Mouse (Mus musculus) cortical plate, adult 2 months (tissue): ENCODE measurements around the gene Fut11. TPM values are rescaled to one million over a fixed set of nuclear protein-coding genes. Genes with fewer than 3 reads are reported as not detected.

ENCODE experiments used
- H3K27ac ChIP-seq: fragments of 200-500 bp; 2 replicates; pipeline ENCODE4 v1.5.1; 2012; ENCODE audit warnings: low read length, control low read depth, inconsistent platforms; ENCODE audit not compliant: insufficient read depth
- H3K4me1 ChIP-seq: fragments of 200-500 bp; 2 replicates; pipeline ENCODE4 v1.6.1; 2011; ENCODE audit warnings: low read length; ENCODE audit not compliant: control insufficient read depth, insufficient read depth
- H3K4me3 ChIP-seq: fragments of 200-500 bp; 2 replicates; pipeline ENCODE4 v1.5.1; 2011; ENCODE audit warnings: mild to moderate bottlenecking, low read length, control low read depth; ENCODE audit not compliant: insufficient read depth
- CTCF ChIP-seq: fragments of 200-500 bp; IDR thresholded peaks from 2 replicates; pipeline ENCODE4 v1.5.1; 2011; ENCODE audit warnings: mild to moderate bottlenecking, control low read depth, low read length; ENCODE audit not compliant: insufficient read depth; ENCODE audit errors: extremely low read depth
- POLR2A ChIP-seq: fragments of 200-500 bp; IDR thresholded peaks from 2 replicates; pipeline ENCODE4 v1.6.1; 2011; ENCODE audit warnings: mild to moderate bottlenecking, low read length, control low read depth; ENCODE audit not compliant: insufficient read depth; ENCODE audit errors: extremely low read depth
- polyA plus RNA-seq: library from polyadenylated mRNA; depleted of rRNA; stranded (reverse); fragments of >200 nt; gene quantifications from 2 replicates; pipeline ENCODE4 v1.2.3, GENCODE M21; 2012; rRNA removed

Fut11 gene
- polyA plus RNA-seq, 1 experiment = 14.9 TPM

GRCm38 (mm10) chr14:20741301-20741700, 46.5 kb downstream of the Fut11 start:
- Histone ChIP-seq H3K4me1 (no peaks in the 10 kb centered on the region), H3K27ac (no peak overlapping the region), H3K4me3 (no peak overlapping the region)
- TF ChIP-seq CTCF = no peak

- no peak for TF ChIP-seq POLR2A
- TF ChIP-seq CTCF = no peak
- Histone ChIP-seq H3K4me1 (peaks cover 5% of the 10 kb centered on the region), H3K4me3 (no peak overlapping the region), H3K27ac (no peak overlapping the region)
Measured at GRCm38 (mm10) chr14:20743614-20744013, 48.8 kb downstream of the Fut11 start.

- no peak overlapping the region for H3K27ac ChIP-seq
Measured at GRCm38 (mm10) chr14:20746935-20747334, 52.2 kb downstream of the Fut11 start.

GRCm38 (mm10) chr14:20748388-20748787, 53.6 kb downstream of the Fut11 start:
- TF ChIP-seq POLR2A (no peak), CTCF (no peak)

More at GRCm38 (mm10) chr14:20746935-20747334, 52.2 kb downstream of the Fut11 start:
- H3K4me1 ChIP-seq = peaks cover 5% of the 10 kb centered on the region
- H3K4me3 ChIP-seq = no peak overlapping the region
- no peak for TF ChIP-seq POLR2A
- TF ChIP-seq CTCF = peak; percentile 41; the same call in 1 of the 2 replicates

GRCm38 (mm10) chr14:20749494-20750051, 54.8 kb downstream of the Fut11 start:
- no peak overlapping the region for H3K4me3 ChIP-seq
- no peak overlapping the region for H3K27ac ChIP-seq
- peaks cover 5% of the 10 kb centered on the region for H3K4me1 ChIP-seq
- TF ChIP-seq CTCF = no peak
- TF ChIP-seq POLR2A = no peak

More at GRCm38 (mm10) chr14:20748388-20748787, 53.6 kb downstream of the Fut11 start:
- H3K4me3 ChIP-seq = no peak overlapping the region
- H3K27ac ChIP-seq = no peak overlapping the region
- peaks cover 5% of the 10 kb centered on the region for H3K4me1 ChIP-seq

GRCm38 (mm10) chr14:20750503-20750902, 55.7 kb downstream of the Fut11 start:
- Histone ChIP-seq H3K27ac (no peak overlapping the region), H3K4me1 (peaks cover 5% of the 10 kb centered on the region), H3K4me3 (no peak overlapping the region)
- TF ChIP-seq POLR2A = no peak
- TF ChIP-seq CTCF = no peak

Other genes starting within 250 kb of the Fut11 start
- gene Cfap70, start 242.7 kb upstream of the Fut11 start, polyA plus RNA-seq = 1.5 and 3.3 TPM in 2 replicates
- 86.0 and 89.0 TPM in 2 replicates for gene Anxa7, start 214.8 kb upstream of the Fut11 start, polyA plus RNA-seq
- gene Mss51, start 198.1 kb upstream of the Fut11 start, polyA plus RNA-seq = 0.33 and 0.42 TPM in 2 replicates
- 162 and 167 TPM in 2 replicates for gene Ppp3cb, start 148.4 kb upstream of the Fut11 start, polyA plus RNA-seq
- 47.8 and 49.8 TPM in 2 replicates for gene Usp54, start 53.9 kb upstream of the Fut11 start, polyA plus RNA-seq
- gene Myoz1, start 38.4 kb upstream of the Fut11 start, polyA plus RNA-seq = not detected in 2 replicates
- gene Synpo2l, start 26.6 kb upstream of the Fut11 start, polyA plus RNA-seq = 0.11 and 0.19 TPM in 2 replicates
- gene Sec24c, start 20.7 kb upstream of the Fut11 start, polyA plus RNA-seq = 77.2 and 79.3 TPM in 2 replicates
- 84.9 and 85.9 TPM in 2 replicates for gene Chchd1, start 8.0 kb downstream of the Fut11 start, polyA plus RNA-seq
- gene Zswim8, start 12.6 kb downstream of the Fut11 start, polyA plus RNA-seq = 174 and 185 TPM in 2 replicates
- 22.9 and 26.7 TPM in 2 replicates for gene Ndst2, start 39.6 kb downstream of the Fut11 start, polyA plus RNA-seq
- gene Camk2g, start 99.1 kb downstream of the Fut11 start, polyA plus RNA-seq = 287 and 303 TPM in 2 replicates
- gene Plau, start 141.7 kb downstream of the Fut11 start, polyA plus RNA-seq = 4.2 and 5.2 TPM in 2 replicates
- 31.7 and 32.9 TPM in 2 replicates for gene Vcl, start 234.4 kb downstream of the Fut11 start, polyA plus RNA-seq